Mouse (Mus musculus) right cerebral cortex, postnatal 25 days (tissue): ENCODE results near the gene Susd2.
A peak's percentile ranks its signal among the peaks of the same experiment; 100 is the strongest.

ENCODE experiments used
- DNase-seq: peaks from one replicate; pipeline ENCODE4 v3.0.0; 2022

Gene Susd2

GRCm38 (mm10) chr10:75651381-75652068 lies 7.7 kb upstream of the Susd2 start:
- DNase-seq: no peak

GRCm38 (mm10) chr10:75650306-75650902 lies 6.6 kb upstream of the Susd2 start:
- peak; percentile 30 for DNase-seq

- no peak for DNase-seq
Measured at GRCm38 (mm10) chr10:75649406-75649995, 5.7 kb upstream of the Susd2 start.

GRCm38 (mm10) chr10:75649001-75649400 lies 5.2 kb upstream of the Susd2 start:
- no peak for DNase-seq

DNA sequence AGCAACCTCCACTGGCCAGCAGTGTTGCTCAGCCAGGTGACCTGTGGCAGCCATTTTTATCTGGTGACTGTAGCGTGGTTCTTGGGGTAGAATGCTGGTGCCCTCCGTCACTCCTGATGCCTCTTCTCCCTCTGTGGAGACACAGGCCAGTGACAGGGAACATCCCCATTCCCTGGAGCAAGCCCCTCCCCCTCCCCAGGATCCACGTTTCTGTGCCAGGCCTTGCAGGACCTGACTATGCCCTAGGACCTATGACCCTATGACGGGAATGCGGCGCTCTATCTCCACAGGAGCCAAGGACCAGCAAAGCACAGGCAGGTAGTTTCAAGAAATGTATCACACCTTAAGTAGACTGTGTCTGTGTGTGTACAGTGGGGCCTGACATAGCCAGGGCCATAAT lies 4.3 kb upstream of the Susd2 start:
- DNase-seq: no peak

GRCm38 (mm10) chr10:75647362-75647761 lies 3.6 kb upstream of the Susd2 start:
- DNase-seq: peak; percentile 40

DNA sequence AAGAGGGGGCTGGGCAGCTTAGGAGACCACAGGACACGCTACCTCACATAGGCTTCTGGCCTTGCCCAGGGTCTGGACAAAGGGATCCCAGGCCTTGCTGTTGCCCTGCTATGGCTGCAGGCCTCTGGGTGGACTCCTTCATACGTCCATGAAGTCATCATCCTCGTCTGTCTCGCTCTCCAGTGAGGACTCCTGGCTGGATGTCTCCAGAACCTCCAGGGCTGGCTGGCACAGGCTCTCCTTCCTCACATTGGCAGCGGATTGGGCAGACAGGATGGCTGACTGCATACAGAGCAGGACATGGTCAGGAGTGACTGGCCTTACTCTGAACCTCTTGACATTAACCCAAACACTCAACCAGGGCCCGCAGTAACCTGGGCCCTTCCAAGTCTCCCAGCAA lies 2.6 kb upstream of the Susd2 start:
- DNase-seq: no peak

GRCm38 (mm10) chr10:75645616-75646015 lies 1.8 kb upstream of the Susd2 start:
- no peak for DNase-seq

GRCm38 (mm10) chr10:75642891-75643290 lies 917 bp downstream of the Susd2 start:
- peak; percentile 2 for DNase-seq

GRCm38 (mm10) chr10:75642436-75642835 lies 1.4 kb downstream of the Susd2 start:
- DNase-seq: peak; percentile 2

DNA sequence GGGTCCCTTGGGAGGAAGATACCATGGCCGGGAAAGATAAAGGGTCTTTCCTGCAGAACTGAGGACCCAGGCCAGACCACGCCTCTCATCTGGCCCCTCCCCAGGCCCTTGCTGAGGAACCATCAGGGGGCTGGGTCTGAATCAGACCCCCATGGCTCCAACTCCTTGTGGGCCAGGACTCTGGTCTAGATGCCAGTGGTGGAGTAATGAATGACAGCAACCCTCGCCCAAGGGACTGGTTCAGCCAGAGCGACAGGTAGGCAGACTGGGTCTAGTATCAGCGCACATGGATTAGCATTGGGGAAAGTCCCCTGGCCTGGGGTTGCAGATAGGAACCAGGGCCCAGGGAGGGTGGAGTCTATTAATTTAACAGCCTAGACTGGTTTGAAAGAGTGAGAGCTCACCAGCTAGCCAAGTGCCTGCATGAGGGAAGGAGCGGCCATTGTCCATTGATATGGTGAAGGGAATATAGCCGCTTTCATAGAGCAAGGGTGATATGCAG lies 2.0 kb downstream of the Susd2 start:
- peak; percentile 1 for DNase-seq

DNA sequence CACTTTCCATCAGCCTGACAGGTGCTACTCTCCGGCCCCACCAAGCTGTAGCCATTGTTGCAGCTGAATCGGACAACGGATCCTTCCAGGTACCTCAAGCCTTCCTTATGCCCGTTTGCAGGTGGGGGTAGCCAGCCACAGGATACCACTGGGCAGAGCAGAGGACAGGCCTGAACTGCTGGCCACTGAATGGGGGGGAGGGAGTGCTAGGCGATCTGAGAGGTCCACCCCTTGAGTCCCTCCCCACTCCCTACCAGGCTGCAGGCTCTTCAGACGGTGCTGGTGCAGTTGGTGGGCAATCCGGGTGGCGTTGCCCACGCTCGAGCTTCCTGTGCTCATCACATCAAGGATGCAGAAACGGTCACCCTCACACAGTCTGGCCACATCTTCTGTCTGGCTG lies 6.1 kb downstream of the Susd2 start:
- no peak for DNase-seq

DNA sequence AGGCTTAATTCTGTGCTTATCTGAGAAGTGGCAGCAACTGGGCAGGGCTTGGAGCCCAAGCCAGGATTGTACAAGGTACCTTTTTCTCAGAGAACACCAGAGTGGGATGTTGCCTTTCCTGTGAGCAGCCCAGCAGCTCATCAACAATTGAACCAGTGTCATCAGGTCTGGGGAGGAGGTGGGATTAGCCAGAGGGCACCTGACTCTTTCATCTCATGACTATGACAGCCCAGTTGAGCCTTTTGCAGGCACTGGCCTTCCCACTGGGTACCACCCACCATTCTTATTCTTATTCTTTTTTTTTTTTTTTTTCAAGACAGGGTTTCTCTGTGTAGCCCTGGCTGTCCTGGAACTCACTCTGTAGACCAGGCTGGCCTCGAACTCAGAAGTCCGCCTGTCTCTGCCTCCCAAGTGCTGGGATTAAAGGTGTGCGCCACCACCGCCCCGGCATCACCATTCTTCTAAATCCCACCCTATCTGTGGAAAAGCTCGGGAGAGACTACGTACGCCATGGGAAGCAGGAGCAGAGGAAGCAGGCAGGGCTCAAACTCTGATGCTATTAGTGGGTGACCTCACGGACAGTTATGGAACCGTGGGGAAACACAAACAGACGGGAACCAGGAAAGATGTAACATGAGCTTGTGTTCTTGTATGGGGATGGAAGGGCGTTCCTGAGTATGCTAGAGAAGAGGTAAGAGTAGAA lies 7.6 kb downstream of the Susd2 start:
- no peak for DNase-seq

DNA sequence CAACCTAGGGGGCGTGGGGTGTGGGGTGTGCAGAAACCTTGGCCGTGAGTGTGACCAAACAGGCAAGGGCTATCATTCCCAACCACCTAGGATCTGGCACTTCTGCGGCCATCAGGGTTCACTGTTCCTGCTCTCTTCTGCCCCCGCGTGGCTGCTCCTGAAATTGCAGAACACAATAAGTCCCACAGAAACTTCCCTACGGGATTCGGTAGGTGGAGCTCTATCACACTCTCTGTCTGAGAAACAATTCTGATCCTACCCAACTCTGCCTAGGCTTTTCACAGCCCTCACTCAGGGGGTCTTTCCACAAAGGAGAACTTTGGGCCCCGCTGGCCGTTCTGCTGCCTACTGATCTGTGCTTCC lies 8.1 kb downstream of the Susd2 start:
- DNase-seq: peak; percentile 76

DNA sequence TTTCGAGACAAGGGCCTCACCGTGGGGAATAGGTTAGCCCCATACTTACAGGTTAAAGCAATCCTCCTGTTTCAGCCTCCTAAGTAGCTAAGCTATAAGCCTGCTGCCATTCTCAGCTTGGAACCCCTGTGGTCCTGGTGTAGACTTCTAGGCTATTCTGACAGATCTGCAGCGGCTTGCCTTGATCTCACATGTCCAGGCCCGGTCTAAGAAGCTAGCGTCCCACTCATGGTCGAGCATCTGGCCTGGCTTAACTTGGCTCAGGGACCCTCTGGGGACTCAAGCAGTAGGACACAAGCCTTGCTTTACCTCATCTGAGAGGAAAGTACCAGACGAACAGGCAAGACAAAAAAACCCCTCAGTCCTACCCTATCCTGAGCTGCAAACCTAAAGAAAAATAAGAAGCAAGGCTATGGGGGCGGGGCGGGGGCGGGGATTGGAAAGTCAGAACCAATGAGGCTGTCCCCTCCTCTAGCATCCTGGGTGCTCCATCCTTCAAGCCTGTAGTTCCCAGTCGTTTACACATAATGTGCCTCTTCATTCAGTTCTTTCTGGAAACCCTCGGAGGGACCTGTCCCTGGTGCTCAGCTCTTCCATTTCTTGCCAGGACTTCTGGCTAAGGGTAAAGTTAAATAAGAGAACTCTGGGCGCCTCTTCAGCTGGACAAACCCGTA lies 8.7 kb downstream of the Susd2 start:
- DNase-seq: no peak

- no peak for DNase-seq
Measured at GRCm38 (mm10) chr10:75634610-75635009, 9.2 kb downstream of the Susd2 start.

DNA sequence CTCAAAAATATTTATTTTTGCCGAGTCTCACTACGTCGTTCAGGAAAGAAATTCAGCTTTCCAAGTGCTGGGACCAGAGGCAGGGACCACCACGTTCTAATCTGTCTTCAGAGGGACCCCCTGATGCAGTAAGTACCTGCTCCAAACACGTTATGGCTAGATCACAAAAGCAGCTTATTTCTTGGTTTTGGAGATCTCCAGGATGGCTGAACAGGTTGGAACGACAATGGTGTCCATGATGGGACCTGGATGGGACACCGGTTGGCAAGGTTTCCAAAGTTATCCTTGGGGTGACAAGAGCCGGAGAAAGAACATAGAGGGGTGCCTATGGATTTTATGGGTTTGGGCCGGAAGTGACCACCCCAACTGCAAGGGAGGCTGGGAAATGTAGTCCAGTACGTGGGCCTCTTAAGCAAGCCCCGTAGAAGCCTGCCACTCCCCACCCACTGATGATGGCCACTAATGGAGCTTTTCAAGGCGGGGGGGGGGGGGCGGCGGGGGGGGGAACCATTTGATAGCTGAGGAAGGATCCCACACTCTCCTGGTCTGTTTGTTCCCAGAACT lies 10.2 kb downstream of the Susd2 start:
- DNase-seq: no peak

DNA sequence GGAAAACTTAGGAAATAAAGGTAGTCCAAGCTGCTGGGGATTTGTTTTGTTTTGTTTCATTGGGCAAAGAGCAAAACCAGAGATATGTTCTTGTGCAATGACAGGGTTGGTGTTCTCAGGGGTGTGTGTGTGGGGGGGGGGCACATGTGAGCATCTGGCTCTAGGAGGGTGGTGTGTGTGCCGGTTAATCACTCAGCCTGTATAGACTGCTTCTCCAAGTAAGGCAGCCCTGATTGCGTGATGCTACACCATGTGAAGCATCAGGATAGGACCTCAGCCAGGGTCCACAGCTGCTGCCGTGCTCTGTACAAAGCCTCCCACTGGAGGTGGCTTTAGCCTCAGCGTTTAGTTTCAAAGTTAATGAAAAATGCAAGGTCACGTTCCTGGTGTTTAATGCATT lies 10.8 kb downstream of the Susd2 start:
- no peak for DNase-seq

DNA sequence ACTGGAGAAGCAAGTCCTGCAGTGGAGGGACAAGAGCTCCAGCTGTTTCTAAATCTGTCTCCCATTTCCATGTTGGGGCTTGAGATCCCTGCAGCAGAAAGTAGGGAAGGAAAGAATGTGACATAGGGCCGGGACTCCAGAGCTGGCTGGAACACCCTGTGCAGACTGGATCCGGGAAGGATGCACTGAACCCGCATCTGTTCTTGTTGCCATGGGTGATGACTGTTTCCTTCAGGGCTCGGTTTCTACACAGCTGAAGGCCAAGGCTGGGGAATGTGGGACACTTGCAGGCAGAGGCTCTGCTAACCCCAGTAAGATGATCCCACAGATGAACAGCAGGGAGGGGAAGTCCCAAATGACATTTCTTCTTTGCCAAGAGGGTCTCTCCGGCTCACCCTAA lies 11.2 kb downstream of the Susd2 start:
- DNase-seq: no peak

DNA sequence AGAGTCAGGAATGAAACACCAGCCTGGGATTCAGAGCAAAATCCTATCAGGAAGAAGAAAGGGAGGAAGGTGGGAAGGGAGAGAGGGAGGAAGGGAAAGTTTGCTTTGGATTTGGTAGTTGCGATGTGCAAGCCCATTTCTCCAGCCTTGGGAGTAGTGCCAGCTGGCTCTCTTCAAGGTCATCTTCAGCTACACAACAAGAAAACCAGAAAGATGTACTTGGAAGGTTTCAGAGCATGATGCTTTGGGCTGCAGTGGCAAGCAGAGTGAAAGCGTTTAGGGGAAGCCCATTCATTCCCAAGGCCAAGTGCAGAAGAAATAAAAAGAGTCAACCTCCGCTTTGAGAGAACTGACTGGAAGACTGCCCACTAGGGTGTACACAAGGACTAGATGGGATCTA lies 16.3 kb downstream of the Susd2 start:
- no peak for DNase-seq

- DNase-seq: no peak
Measured at GRCm38 (mm10) chr10:75626991-75627390, 16.8 kb downstream of the Susd2 start.

DNA sequence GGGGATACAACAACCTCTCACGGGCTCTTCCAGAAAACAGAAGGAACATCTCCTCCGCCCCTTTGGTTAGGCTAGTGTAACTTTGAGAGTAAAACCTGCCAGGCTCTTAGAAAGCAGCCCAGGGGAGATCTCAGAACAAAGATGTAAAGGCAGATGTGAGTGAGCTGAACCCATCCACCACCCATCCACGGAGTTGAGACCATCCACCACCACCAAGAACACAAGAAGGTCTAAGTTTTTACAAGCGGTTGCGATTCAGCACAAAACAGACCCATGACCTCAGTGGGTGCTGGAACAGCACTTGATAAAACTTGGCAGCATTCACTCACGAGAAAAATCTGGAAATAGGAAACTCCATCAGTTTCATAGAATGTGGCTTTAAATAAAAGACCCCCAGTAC lies 17.9 kb downstream of the Susd2 start:
- DNase-seq: no peak

- DNase-seq: no peak
Measured at GRCm38 (mm10) chr10:75620818-75621217, 23.0 kb downstream of the Susd2 start.
